Mouse (Mus musculus) kidney, adult 8-10 months (tissue): ENCODE measurements at regions not wholly inside any gene's neighbourhood (a gene's known extent, or its start where the extent isn't known, plus 50 kb on each side); places are given as distances from the start of the nearest gene placed in this dataset.

Source experiments
- DNase-seq, 2 experiments: peaks; one replicate each; pipeline ENCODE4 v3.0.0; 2022

- no peak for DNase-seq
Observed at GRCm38 (mm10) chr12:50187332-50187731, 461.6 kb downstream of the Prkd1 start.

DNA sequence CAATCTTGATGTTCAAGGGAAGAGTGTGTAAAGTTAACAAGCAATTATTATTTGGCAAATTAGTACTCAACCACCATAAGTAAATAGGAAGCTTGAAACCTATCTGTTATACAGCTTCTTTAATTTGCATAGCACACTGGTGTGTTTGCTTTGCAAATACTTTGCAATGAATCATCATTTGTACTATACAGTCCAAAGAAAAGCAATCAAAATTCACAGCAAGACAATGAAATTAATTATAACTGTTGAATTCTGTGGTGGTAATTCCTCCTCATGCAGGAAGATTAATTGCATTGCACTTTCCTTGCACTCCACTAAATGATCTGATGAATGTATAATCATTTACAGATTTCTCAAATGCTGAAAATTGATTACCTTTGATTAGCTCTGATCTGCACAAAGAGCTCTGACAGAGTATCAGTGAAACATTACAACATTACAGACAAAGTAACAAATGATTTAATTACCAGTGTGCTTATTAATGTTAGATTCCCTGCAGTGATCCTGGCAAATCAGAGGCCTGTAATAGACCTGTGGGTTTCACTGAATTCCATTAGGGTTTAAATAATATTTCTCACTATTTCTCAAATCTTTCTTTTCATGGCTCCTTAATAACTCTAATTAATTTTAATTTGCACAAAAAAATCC lies 457.9 kb downstream of the Prkd1 start:
- no peak for DNase-seq

GRCm38 (mm10) chr12:50191733-50192612 lies 456.9 kb downstream of the Prkd1 start:
- no peak for DNase-seq

- no peak for DNase-seq
Observed at GRCm38 (mm10) chr12:50193501-50193900, 455.4 kb downstream of the Prkd1 start.

- no peak for DNase-seq
Observed at GRCm38 (mm10) chr12:50194714-50195113, 454.2 kb downstream of the Prkd1 start.

DNA sequence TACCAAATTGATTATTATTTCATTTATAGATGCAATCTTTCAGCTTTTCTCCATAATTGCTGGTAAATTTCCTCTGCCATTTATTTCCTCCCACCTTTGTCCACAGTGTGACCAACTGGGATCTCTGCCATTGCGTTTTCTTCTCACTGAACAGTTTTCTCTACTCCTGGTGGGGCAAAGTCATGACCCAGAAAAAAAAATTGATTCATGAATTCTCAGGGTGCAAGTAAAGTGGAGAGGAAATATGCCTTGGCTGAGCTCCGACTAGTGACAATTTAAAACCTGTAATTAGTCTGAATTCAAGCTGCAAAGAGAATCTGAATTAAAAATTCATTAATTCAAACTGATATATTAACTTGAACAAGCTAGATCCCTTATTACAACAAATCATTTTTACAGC lies 452.6 kb downstream of the Prkd1 start:
- no peak for DNase-seq

- no peak for DNase-seq
Observed at GRCm38 (mm10) chr12:50241139-50241538, 407.8 kb downstream of the Prkd1 start.

GRCm38 (mm10) chr12:50258901-50259300 lies 390.0 kb downstream of the Prkd1 start:
- DNase-seq: no peak

- DNase-seq: no peak
Observed at GRCm38 (mm10) chr12:50261072-50261471, 387.8 kb downstream of the Prkd1 start.

DNA sequence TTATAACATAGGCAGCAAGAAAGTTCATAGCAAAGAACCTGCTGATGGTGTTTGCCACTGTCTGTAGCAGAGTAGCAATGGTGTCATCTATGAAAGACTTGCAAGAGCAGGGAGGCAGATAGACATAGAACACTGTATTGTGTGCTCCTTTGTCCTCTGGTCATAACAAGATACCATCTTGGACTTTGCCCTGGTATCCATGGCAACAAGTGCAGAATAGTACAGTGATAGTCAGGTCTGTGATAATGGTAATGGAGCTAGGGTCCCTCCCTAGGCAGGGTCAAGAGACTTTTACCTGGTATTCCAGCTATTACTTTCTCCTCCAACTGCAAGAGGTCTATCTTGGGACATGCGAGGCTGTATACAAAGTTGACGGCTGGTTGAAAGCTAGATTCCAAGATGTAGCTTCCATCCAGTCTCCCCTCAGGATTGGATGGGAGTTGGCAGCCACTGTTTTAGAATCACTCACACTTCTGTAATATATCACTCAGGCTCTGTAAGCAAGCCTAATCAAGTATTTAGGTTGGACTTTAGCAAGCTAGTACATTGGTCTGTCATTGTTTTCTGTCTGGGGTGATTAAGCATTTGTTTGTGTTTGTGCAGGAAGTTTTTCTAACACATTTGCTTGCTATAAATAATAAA lies 375.5 kb downstream of the Prkd1 start:
- DNase-seq: no peak

DNA sequence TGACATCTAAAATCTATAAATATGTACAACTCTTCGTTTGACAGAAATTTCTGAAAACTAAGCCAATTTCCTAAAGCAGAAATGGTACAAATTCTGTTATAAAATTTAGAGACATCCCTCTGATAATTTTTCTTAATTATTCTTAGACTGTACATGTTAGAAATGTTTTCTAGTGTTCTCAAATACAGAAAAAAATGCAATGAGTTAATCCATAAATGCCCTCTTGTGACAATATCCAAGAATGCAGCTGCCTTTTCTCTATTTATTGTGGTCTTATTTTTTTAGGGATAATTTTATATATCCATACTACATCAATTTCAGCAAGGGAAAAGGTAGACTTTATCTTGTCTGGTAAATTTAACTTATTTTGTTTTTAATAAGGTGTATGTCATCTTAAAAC lies 367.3 kb downstream of the Prkd1 start:
- DNase-seq: no peak
